Mouse (Mus musculus): ENCODE measurements around the gene Adam12.

Gene Adam12

DNA sequence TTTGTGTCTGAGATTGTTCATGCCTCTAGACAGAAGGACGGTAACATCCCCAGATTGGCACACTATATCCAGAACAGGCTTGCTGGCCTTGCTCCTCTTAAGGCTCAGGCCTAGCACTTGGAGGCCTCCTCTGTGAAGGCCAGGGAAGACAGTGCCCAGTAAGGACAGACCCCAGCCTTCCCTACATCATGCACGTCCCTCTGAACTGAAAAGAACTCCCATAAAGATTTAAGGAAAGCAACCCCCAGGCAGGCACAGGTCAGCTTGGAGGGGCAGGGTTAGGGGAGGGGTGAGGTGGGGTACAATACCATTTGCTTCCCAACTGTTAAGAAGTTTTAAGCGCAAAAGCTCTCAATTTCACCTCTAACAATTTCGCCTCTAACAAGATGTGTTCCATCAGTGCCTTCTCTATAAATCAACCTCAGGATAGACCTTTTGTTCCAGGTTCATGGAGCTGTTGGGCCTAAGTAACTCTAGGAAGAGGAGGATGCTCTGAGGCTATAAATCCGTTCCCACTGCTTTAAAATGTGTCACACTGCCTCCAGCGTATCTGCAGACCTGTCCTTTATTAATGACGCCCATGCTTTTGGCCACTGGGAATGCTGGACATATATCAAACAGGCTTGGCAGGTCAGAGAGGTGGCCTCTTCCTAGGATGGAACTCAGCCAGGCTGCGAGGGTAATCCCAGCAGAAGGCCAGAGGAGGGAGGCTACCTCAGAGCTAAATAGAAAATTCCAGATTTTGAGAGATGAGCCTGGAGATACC, 150.5 kb downstream of the Adam12 start:
- DNase-seq (ENCODE audit: low spot score) = no peak

DNA sequence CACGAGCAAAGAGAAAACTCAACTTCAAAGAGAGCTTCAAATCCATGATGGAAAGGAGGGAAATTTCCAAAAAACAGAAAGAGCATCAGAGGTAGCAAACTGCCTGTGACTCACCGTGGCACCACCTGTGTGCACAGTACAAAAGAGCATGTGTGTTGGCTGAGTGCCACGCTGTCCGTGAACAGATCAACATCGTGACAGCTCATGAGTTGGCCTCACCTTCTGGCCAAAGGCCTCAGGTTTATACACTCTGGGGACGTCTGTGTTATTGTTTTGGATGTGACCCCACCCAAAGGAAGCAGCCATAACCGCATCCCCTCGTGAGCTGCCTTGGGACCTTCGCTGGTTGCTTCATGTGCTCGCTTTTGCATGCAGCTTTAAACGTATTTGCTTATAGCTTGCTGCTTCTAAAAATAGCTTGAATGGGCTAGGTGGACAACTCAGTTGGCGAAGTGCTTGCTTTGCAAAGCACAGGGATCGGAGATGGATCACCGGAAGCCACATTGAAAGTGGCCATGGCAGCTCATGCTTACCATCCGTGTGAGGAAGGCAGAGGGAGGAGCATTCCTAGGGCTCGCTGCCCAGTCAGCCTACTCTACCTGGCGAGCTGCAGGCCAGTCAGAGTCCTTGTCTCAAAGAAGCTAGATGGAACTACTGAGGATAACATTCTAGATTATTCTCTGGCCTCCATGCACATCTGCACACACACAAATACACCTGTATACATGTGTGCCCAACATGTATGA, 151.8 kb downstream of the Adam12 start:
- no peak for DNase-seq (ENCODE audit: low spot score)

GRCm38 (mm10) chr7:134077684-134078083, 154.3 kb downstream of the Adam12 start:
- no peak for DNase-seq (ENCODE audit: low spot score)

DNA sequence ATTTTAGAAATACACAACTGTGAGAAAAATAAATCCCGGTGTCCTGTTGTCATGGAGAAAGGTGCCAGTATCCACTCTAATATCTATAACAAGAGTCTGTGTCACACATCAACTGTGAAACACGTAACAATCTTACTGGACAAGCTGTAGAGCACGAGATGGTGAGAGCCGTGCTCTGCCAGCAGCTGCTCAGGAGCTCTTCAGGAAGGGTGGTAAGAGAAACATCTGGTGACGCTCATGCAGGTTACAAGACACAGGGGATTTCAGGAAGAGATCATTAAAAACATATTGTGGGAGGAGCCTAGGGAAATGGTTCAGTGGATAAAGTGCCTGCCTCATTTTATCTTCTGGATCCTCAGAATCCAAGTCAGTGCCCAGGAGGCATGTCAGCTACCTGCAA, 158.9 kb downstream of the Adam12 start:
- DNase-seq (ENCODE audit: low spot score) = no peak

- no peak for DNase-seq (ENCODE audit: low spot score)
Observed at GRCm38 (mm10) chr7:134071153-134071885, 160.6 kb downstream of the Adam12 start.

GRCm38 (mm10) chr7:134062629-134063028, 169.3 kb downstream of the Adam12 start:
- no peak for DNase-seq (ENCODE audit: low spot score)

DNA sequence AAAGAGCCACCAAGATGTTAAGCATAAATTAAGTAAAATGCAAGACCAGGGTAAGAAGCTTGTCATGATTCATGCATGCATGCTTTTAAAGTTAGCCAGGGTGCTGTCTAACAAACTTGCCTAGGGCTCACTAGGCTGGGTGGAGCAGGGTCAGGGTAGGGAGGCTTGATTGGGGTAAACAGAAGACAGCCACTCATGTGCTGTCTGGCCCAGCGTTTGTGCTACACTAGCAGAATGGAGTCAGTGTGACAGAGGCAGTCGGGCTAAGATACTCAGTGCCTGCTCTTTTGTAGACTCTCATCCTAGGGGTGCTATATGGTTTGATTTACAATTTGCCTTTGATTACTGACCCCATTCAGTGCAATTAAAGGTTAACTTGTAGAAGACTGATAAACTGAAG, 179.5 kb downstream of the Adam12 start:
- no peak for DNase-seq (ENCODE audit: low spot score)

GRCm38 (mm10) chr7:134050371-134050770, 181.6 kb downstream of the Adam12 start:
- no peak for DNase-seq (ENCODE audit: low spot score)

DNA sequence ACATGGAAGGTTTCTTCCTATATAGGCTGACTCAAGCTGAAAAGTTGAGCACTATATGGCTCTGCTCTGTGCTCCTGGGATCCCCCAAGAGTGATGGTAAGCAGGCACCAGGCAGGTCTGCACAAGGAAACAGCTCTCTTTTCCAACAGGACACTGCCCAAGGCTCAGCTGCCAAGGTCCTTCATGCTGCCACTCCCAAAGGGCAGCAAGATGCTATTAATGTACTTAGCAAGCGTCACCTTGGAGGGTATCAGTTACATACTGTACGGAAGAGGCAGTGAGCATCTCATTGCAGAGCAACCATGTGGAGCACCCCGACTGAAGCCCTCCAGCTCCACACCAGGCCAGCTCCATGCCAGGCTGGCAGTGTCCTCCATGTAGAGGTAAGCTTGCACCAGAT, 185.6 kb downstream of the Adam12 start:
- no peak for DNase-seq (ENCODE audit: low spot score)

- DNase-seq (ENCODE audit: low spot score) = no peak
Observed at GRCm38 (mm10) chr7:134043576-134043975, 188.4 kb downstream of the Adam12 start.

- DNase-seq (ENCODE audit: low spot score) = no peak
Observed at GRCm38 (mm10) chr7:134042614-134043013, 189.3 kb downstream of the Adam12 start.

DNA sequence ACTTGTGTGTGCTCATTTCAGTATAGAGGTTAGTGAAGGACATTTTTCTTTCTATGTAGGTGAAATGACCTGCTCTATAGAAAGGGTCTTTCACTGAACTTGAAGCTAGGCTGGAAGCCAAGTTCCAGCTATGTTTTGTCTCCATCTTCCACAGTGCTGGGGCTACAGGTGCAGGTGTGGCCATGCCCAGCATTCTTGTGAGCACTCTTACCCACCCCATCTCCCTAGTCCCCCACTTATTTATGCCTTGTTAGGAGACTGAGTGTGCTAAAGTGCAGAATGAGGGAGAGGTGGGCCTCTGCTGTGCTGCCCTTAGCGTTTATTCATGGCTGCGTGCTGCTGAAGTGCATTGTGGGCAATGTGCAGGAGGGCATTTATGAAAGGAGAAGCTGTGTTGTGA, 198.0 kb downstream of the Adam12 start:
- no peak for DNase-seq (ENCODE audit: low spot score)

DNA sequence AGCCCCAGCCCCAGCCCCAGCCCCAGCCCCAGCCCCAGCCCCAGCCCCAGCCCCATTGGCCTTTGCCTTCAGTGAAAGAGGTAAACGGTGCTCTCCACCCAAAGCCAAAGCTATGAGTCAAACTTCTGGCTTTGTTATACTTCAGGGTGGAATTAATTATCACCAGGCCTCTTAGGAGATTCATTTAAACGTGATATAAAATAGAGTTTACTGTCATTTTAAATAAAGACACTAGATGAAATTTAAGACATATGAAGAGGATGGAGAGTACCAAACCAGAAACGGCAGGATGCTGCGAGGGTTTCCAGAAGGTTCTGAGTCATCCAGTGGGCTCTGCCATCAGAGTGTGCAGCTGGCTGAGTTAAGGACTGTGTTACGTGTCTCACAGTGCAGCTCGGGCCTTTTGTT, 199.0 kb downstream of the Adam12 start:
- no peak for DNase-seq (ENCODE audit: low spot score)

GRCm38 (mm10) chr7:134031787-134032186, 200.2 kb downstream of the Adam12 start:
- no peak for DNase-seq (ENCODE audit: low spot score)

- DNase-seq (ENCODE audit: low spot score) = no peak
Observed at GRCm38 (mm10) chr7:134031256-134031655, 200.7 kb downstream of the Adam12 start.

DNA sequence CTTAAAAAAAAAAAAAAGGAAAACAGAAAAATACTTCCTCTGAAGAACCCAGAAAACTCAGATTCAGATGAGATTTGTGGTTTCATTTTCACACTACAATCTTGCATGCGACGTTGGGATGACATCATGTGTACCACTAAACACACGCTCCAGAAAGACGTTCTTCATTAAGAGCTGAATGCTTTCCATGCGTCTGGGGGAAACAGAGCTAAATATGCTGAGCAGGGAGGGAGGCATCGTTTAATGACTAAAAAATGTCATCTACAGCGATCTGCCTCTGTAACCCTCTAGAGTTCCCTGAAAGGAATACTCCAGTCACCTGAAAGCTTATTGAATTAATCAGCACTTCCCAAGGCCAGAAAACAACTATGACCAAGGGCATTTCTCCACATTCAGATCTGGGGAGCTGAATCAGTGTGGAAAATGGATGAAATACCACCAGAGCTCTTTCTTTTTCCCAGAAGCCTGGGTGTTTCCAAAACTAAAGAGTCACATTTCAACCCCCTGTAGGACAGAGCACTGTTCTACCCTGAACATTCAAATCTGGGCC, 203.6 kb downstream of the Adam12 start:
- no peak for DNase-seq (ENCODE audit: low spot score)

DNA sequence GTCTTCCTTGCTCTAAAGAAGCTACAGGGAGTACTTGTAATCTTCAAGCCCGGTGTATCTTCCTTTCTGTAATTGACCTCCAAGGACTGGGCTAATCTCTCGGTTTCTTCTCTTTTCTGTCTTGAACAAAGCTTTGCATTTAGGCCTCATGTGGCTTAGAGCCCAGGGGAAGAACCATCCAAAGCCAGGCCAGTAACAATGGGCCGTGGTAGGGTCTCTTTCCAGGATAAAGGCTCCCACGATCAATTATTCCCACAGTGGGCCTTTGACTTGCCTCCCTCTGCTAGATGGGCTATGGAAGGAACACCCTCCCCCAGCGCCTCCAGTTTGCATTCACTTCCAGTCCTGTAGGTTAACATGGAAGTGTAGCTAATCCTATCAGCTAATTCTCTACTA, 204.9 kb downstream of the Adam12 start:
- DNase-seq (ENCODE audit: low spot score) = no peak

- DNase-seq (ENCODE audit: low spot score) = no peak
Observed at GRCm38 (mm10) chr7:134026200-134027019, 205.5 kb downstream of the Adam12 start.

GRCm38 (mm10) chr7:134022157-134022885, 209.6 kb downstream of the Adam12 start:
- no peak for DNase-seq (ENCODE audit: low spot score)

GRCm38 (mm10) chr7:134015226-134015625, 216.7 kb downstream of the Adam12 start:
- DNase-seq (ENCODE audit: low spot score) = no peak

- no peak for DNase-seq (ENCODE audit: low spot score)
Observed at GRCm38 (mm10) chr7:134014733-134015132, 217.2 kb downstream of the Adam12 start.
